Mouse (Mus musculus) stomach, postnatal 0 days (tissue): ENCODE measurements around the gene Pus7.

Experiments
- CTCF ChIP-seq: IDR thresholded peaks from 2 replicates; pipeline ENCODE4 v1.5.1; 2016; ENCODE audit warnings: antibody characterized with exemption, low read depth, mild to moderate bottlenecking, moderate library complexity
- EP300 ChIP-seq: optimal IDR thresholded peaks from 2 replicates; pipeline ENCODE3; 2016; ENCODE audit warnings: antibody characterized with exemption

GRCm38 (mm10) chr5:23758633-23759032 lies 24.9 kb downstream of the Pus7 start:
- peak; percentile 78 for TF ChIP-seq CTCF
- no peak for TF ChIP-seq EP300
